Mouse (Mus musculus) hindbrain, embryonic 16.5 days (tissue): ENCODE data around the gene Sec14l2. TPM values are rescaled to one million over a fixed set of nuclear protein-coding genes. Genes with fewer than 3 reads are reported as not detected.
"Not testable (repeated sequence)": the region's sequence is repeated elsewhere in the genome, so short reads cannot be mapped to it uniquely, and the experiment has no call there.

Source experiments
- ATAC-seq: fragments of 200-750 bp; cut with Nextera tagmentation; 2 replicates; pipeline ENCODE4 v1.8.0; 2017; ENCODE audit warnings: moderate TSS enrichment, moderate library complexity
- H3K27ac ChIP-seq: fragments of 300-500 bp; sonication (generic); 2 replicates; pipeline ENCODE4 v1.5.1; 2014; ENCODE audit warnings: low read depth, mild to moderate bottlenecking, control low read depth, low read length, moderate library complexity
- H3K27me3 ChIP-seq: fragments of 300-500 bp; sonication (generic); replicated peaks from 2 replicates; pipeline ENCODE4 v1.6.1; 2014; ENCODE audit warnings: low read length; ENCODE audit not compliant: control insufficient read depth, insufficient read depth
- H3K36me3 ChIP-seq: fragments of 300-500 bp; sonication (generic); 2 replicates; pipeline ENCODE4 v1.6.1; 2014; ENCODE audit warnings: mild to moderate bottlenecking, low read length, moderate library complexity, mixed read lengths; ENCODE audit not compliant: control insufficient read depth, insufficient read depth
- H3K4me1 ChIP-seq: fragments of 300-500 bp; sonication (generic); 2 replicates; pipeline ENCODE4 v1.6.1; 2014; ENCODE audit warnings: low read depth, low read length; ENCODE audit not compliant: control insufficient read depth, insufficient read depth
- H3K4me2 ChIP-seq: fragments of 300-500 bp; sonication (generic); 2 replicates; pipeline ENCODE4 v1.6.1; 2014; ENCODE audit warnings: mild to moderate bottlenecking, low read length, control low read depth, moderate library complexity
- H3K4me3 ChIP-seq: fragments of 300-500 bp; sonication (generic); 2 replicates; pipeline ENCODE4 v1.5.1; 2014; ENCODE audit warnings: mild to moderate bottlenecking, low read length, control low read depth, moderate library complexity
- H3K9ac ChIP-seq: fragments of 300-500 bp; sonication (generic); 2 replicates; pipeline ENCODE4 v1.6.1; 2014; ENCODE audit warnings: low read depth, mild to moderate bottlenecking, control low read depth, low read length, moderate library complexity
- H3K9me3 ChIP-seq: fragments of 300-500 bp; sonication (generic); 2 replicates; pipeline ENCODE4 v1.6.1; 2014; ENCODE audit warnings: mild to moderate bottlenecking, low read length, moderate library complexity; ENCODE audit not compliant: control insufficient read depth
- WGBS: fragments of 180-500 bp; shearing (Covaris S2); extraction: QIAGEN DNeasy Blood & Tissue Kit; methylation state at CpG from one replicate; pipeline ENCODE4 v1.1.7; 2014; 5-methylcytosine and 5-hydroxymethylcytosine counted together
- polyA plus RNA-seq: library from polyadenylated mRNA; unstranded; fragments of >200 nt; fragmentation: Nextera tagmentation; extraction: Ambion mirVana; gene quantifications from 2 replicates; pipeline ENCODE4 v1.2.1, GENCODE M21; 2015

The Sec14l2 gene
- polyA plus RNA-seq, 1 experiment from 2014 or later: 6.6 TPM

- Histone ChIP-seq H3K4me1 (no peaks in the 10 kb centered on the region), H3K9ac (no peak overlapping the region), H3K4me3 (no peak overlapping the region), H3K27me3 (no peaks in the 10 kb centered on the region), H3K9me3 (no peaks in the 10 kb centered on the region), H3K4me2 (no peak overlapping the region), H3K27ac (no peak overlapping the region), H3K36me3 (peaks cover 6% of the 10 kb centered on the region; the same call in 1 of the 2 replicates)
- 84% methylated on average over 7 of the region's 7 CpGs for WGBS
- ATAC-seq: no peak
Observed at GRCm38 (mm10) chr11:4108691-4109090, 14.5 kb downstream of the Sec14l2 start.

- H3K27me3 ChIP-seq, H3K4me1 ChIP-seq, H3K27ac ChIP-seq, H3K9me3 ChIP-seq, H3K4me3 ChIP-seq, H3K4me2 ChIP-seq, H3K36me3 ChIP-seq, ATAC-seq, H3K9ac ChIP-seq: not testable (repeated sequence)
- 92% methylated on average over 3 of the region's 6 CpGs for WGBS
Observed at GRCm38 (mm10) chr11:4107901-4108300, 15.3 kb downstream of the Sec14l2 start.

GRCm38 (mm10) chr11:4105444-4105843 is 17.8 kb downstream of the Sec14l2 start:
- Histone ChIP-seq H3K9ac (no peak overlapping the region), H3K4me1 (no peaks in the 10 kb centered on the region), H3K4me2 (no peak overlapping the region), H3K9me3 (no peaks in the 10 kb centered on the region), H3K27me3 (no peaks in the 10 kb centered on the region), H3K27ac (no peak overlapping the region), H3K4me3 (no peak overlapping the region), H3K36me3 (peaks cover 7% of the 10 kb centered on the region; the same call in 1 of the 2 replicates)
- 80% methylated on average over 6 of the region's 6 CpGs for WGBS
- no peak for ATAC-seq

GRCm38 (mm10) chr11:4104989-4105388 is 18.2 kb downstream of the Sec14l2 start:
- no peak overlapping the region for H3K4me2 ChIP-seq
- peaks cover 4% of the 10 kb centered on the region; the same call in 1 of the 2 replicates for H3K36me3 ChIP-seq
- no peak for ATAC-seq
- H3K27me3 ChIP-seq: no peaks in the 10 kb centered on the region
- H3K9me3 ChIP-seq: no peaks in the 10 kb centered on the region
- no peak overlapping the region for H3K4me3 ChIP-seq
- no peaks in the 10 kb centered on the region for H3K4me1 ChIP-seq
- H3K9ac ChIP-seq: no peak overlapping the region
- no peak overlapping the region for H3K27ac ChIP-seq
- 90% methylated on average over 5 of the region's 5 CpGs for WGBS

GRCm38 (mm10) chr11:4103522-4103921 is 19.7 kb downstream of the Sec14l2 start:
- WGBS: 82% methylated on average over 14 of the region's 14 CpGs
- Histone ChIP-seq H3K4me2 (no peak overlapping the region), H3K27me3 (no peaks in the 10 kb centered on the region), H3K9ac (no peak overlapping the region; the same call in 1 of the 2 replicates), H3K27ac (no peak overlapping the region), H3K4me1 (no peaks in the 10 kb centered on the region), H3K36me3 (0 out of 2 replicates have a peak, but pooled peaks cover 2% of the 10 kb centered on the region), H3K4me3 (no peak overlapping the region), H3K9me3 (no peaks in the 10 kb centered on the region)
- ATAC-seq: no peak

- H3K27ac ChIP-seq: no peak overlapping the region
- no peaks in the 10 kb centered on the region for H3K27me3 ChIP-seq
- 86% methylated on average over 5 of the region's 5 CpGs for WGBS
- H3K4me3 ChIP-seq: no peak overlapping the region
- no peak overlapping the region for H3K9ac ChIP-seq
- no peaks in the 10 kb centered on the region for H3K9me3 ChIP-seq
- no peak for ATAC-seq
- H3K4me1 ChIP-seq: peaks cover 5% of the 10 kb centered on the region
- no peak overlapping the region for H3K4me2 ChIP-seq
- H3K36me3 ChIP-seq: 0 out of 2 replicates have a peak, but pooled peaks cover 2% of the 10 kb centered on the region
Observed at GRCm38 (mm10) chr11:4101851-4102250, 21.4 kb downstream of the Sec14l2 start.

GRCm38 (mm10) chr11:4099447-4099846 is 23.8 kb downstream of the Sec14l2 start:
- Histone ChIP-seq H3K27me3 (no peaks in the 10 kb centered on the region), H3K9ac (no peak overlapping the region), H3K27ac (peak overlapping the region; percentile 36; the same call in 1 of the 2 replicates), H3K36me3 (0 out of 2 replicates have a peak, but pooled peaks cover 2% of the 10 kb centered on the region), H3K4me3 (no peak overlapping the region), H3K9me3 (no peaks in the 10 kb centered on the region), H3K4me1 (peaks cover 17% of the 10 kb centered on the region), H3K4me2 (no peak overlapping the region)
- ATAC-seq: no peak
- WGBS: 63% methylated on average over 3 of the region's 3 CpGs

GRCm38 (mm10) chr11:4098816-4099215 is 24.4 kb downstream of the Sec14l2 start:
- no peak for ATAC-seq
- WGBS: 60% methylated on average over 7 of the region's 7 CpGs
- no peaks in the 10 kb centered on the region for H3K9me3 ChIP-seq

GRCm38 (mm10) chr11:4098120-4098519 is 25.1 kb downstream of the Sec14l2 start:
- H3K4me2 ChIP-seq: no peak overlapping the region
- no peak for ATAC-seq
- H3K27me3 ChIP-seq: no peaks in the 10 kb centered on the region
- peaks cover 21% of the 10 kb centered on the region for H3K4me1 ChIP-seq
- no peaks in the 10 kb centered on the region for H3K36me3 ChIP-seq
- H3K4me3 ChIP-seq: no peak overlapping the region
- H3K9ac ChIP-seq: no peak overlapping the region
- H3K27ac ChIP-seq: no peak overlapping the region
- no peaks in the 10 kb centered on the region for H3K9me3 ChIP-seq
- WGBS: 67% methylated on average over 8 of the region's 8 CpGs

More at GRCm38 (mm10) chr11:4098816-4099215, 24.4 kb downstream of the Sec14l2 start:
- Histone ChIP-seq H3K4me3 (no peak overlapping the region), H3K4me1 (peaks cover 21% of the 10 kb centered on the region), H3K27me3 (no peaks in the 10 kb centered on the region), H3K36me3 (0 out of 2 replicates have a peak, but pooled peaks cover 2% of the 10 kb centered on the region), H3K4me2 (no peak overlapping the region), H3K27ac (no peak overlapping the region), H3K9ac (no peak overlapping the region)
